Mouse (Mus musculus) erythroblast, embryonic 14.5 days (primary cell): ENCODE data around the gene Stxbp2.

Experiments used
- GATA1 ChIP-seq: IDR thresholded peaks from 2 replicates; pipeline ENCODE4 v1.6.1; 2012; ENCODE audit warnings: low read length, inconsistent platforms, mixed read lengths
- TAL1 ChIP-seq: IDR thresholded peaks from 3 replicates; pipeline ENCODE4 v1.6.1; 2012; ENCODE audit warnings: low read length, inconsistent platforms, mixed read lengths

- no peak for TF ChIP-seq TAL1
- no peak for TF ChIP-seq GATA1
Measured at GRCm38 (mm10) chr8:3679656-3680055, 48.9 kb downstream of the Stxbp2 start.
